Mouse (Mus musculus) lung, adult 2 months (tissue): ENCODE data around the gene Gm10912. TPM values are rescaled to one million over a fixed set of nuclear protein-coding genes. Genes with fewer than 3 reads are reported as not detected.
A peak's percentile ranks its signal among the peaks of the same experiment; 100 is the strongest.
"Not testable (repeated sequence)": the region's sequence is repeated elsewhere in the genome, so short reads cannot be mapped to it uniquely, and the experiment has no call there.

Experiments
- DNase-seq: peaks from one replicate; pipeline ENCODE4 v3.0.0; 2022
- H3K4me1 ChIP-seq: fragments of 200-500 bp; 2 replicates; pipeline ENCODE4 v1.6.1; 2011; ENCODE audit warnings: low read length; ENCODE audit not compliant: control insufficient read depth, insufficient read depth
- H3K4me3 ChIP-seq: fragments of 200-500 bp; replicated peaks from 2 replicates; pipeline ENCODE3; 2011; ENCODE audit warnings: low read depth, mild to moderate bottlenecking, control low read depth, low read length; ENCODE audit errors: extremely low read depth
- CTCF ChIP-seq: fragments of 200-500 bp; IDR thresholded peaks from 2 replicates; pipeline ENCODE4 v1.5.1; 2011; ENCODE audit warnings: mild to moderate bottlenecking, low read length, control low read depth; ENCODE audit not compliant: insufficient read depth
- POLR2A ChIP-seq: fragments of 200-500 bp; IDR thresholded peaks from 2 replicates; pipeline ENCODE4 v1.6.1; 2011; ENCODE audit warnings: low read depth, mild to moderate bottlenecking, control low read depth, low read length, borderline replicate concordance; ENCODE audit errors: extremely low read depth
- WGBS: fragments of 180-500 bp; shearing (Covaris S2); methylation state at CpG from one replicate; pipeline ENCODE4 v1.1.7; 2018; 5-methylcytosine and 5-hydroxymethylcytosine counted together
- polyA plus RNA-seq: library from polyadenylated mRNA; depleted of rRNA; stranded (reverse); fragments of >200 nt; gene quantifications from 2 replicates; pipeline ENCODE4 v1.2.3, GENCODE M21; 2012

Gene Gm10912
- polyA plus RNA-seq, 1 experiment, result 0.11 TPM

DNA sequence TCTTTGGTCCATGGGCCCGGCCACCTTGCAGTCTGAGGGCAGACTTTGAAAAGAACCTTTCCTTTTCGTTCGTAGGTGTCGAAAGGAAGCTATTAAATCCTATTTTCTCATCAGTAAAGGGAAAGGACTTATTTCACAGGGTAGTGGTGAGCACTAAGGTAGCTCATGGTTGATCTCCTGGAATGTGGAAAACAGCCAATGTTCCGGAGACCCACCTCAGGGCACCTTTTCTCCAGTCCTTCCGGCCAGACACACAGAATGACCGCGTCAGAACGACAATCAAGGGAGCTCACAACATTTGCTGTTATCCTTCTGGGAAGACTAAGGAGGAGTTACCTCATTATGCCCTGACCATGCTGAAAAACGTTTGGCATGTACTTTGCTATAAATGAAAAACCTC lies 30.6 kb downstream of the Gm10912 start:
- H3K4me1 ChIP-seq, result no peaks in the 10 kb centered on the region
- 44% methylated on average over 10 of the region's 10 CpGs for WGBS

GRCm38 (mm10) chr2:104096796-104097195 lies 31.2 kb downstream of the Gm10912 start:
- 91% methylated on average over 1 of the region's 1 CpGs for WGBS
- DNase-seq, H3K4me1 ChIP-seq, H3K4me3 ChIP-seq: not testable (repeated sequence)

More for the DNA sequence above, 30.6 kb downstream of the Gm10912 start:
- TF ChIP-seq CTCF (no peak), POLR2A (no peak)
- DNase-seq, result no peak
- H3K4me3 ChIP-seq, result peak overlapping the region; percentile 61

GRCm38 (mm10) chr2:104097396-104097795 lies 31.8 kb downstream of the Gm10912 start:
- 93% methylated on average over 4 of the region's 4 CpGs for WGBS
- H3K4me1 ChIP-seq, H3K4me3 ChIP-seq, DNase-seq: not testable (repeated sequence)

GRCm38 (mm10) chr2:104098529-104099230 lies 33.1 kb downstream of the Gm10912 start:
- 16% methylated on average over 3 of the region's 3 CpGs for WGBS
- Histone ChIP-seq H3K4me3 (no peak overlapping the region), H3K4me1 (no peaks in the 10 kb centered on the region)
- no peak for DNase-seq
- TF ChIP-seq CTCF, result no peak
- no peak for TF ChIP-seq POLR2A

DNA sequence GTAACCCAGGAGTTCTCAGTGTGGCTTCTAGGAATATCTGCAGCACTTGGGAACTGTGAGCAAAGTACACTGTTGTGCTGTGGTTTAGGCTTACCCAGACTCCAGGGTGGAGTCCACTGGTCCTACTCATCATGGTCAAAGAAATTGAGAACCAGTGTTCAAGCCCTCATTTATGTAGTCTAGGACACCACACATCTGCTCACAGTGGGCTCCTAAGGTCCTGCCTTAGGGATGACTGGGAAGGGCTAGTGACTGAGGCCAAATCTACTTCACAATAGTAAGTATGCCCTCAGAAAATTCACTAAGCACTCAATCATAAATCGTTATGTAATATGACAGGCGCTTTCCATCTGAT lies 33.6 kb downstream of the Gm10912 start:
- WGBS, result 85% methylated on average over 2 of the region's 2 CpGs
- TF ChIP-seq POLR2A (no peak), CTCF (no peak)
- no peak for DNase-seq
- Histone ChIP-seq H3K4me3 (no peak overlapping the region), H3K4me1 (no peaks in the 10 kb centered on the region)

- no peak for TF ChIP-seq POLR2A
- TF ChIP-seq CTCF, result no peak
- 77% methylated on average over 1 of the region's 1 CpGs for WGBS
- DNase-seq, result no peak
Measured at GRCm38 (mm10) chr2:104099946-104100345, 34.3 kb downstream of the Gm10912 start.

GRCm38 (mm10) chr2:104104800-104105199 lies 39.2 kb downstream of the Gm10912 start:
- Histone ChIP-seq H3K4me1 (no peaks in the 10 kb centered on the region), H3K4me3 (no peak overlapping the region)
- no peak for DNase-seq
- TF ChIP-seq POLR2A (no peak), CTCF (no peak)
- 87% methylated on average over 6 of the region's 6 CpGs for WGBS

More at GRCm38 (mm10) chr2:104099946-104100345, 34.3 kb downstream of the Gm10912 start:
- Histone ChIP-seq H3K4me1 (no peaks in the 10 kb centered on the region), H3K4me3 (no peak overlapping the region)

DNA sequence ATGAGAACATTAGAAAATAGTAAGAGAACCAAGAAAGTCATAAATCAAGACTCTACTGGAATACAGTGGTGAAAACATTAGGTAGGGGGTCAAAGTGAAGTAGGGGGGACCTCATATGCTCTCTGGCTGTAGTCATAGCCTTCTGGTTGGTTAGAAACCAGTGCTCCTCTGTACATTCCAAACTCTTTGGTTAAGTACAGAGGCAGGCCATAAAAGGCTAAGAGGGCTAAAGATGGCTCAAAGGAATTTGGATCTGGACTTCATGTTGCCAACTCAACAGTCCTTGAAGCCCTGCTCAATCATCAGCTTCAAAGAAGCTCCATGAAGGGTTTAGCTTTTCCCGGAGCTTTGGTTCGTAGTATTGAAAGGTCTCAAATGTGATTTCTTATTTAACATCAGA lies 43.4 kb downstream of the Gm10912 start:
- H3K4me1 ChIP-seq, DNase-seq, H3K4me3 ChIP-seq: not testable (repeated sequence)
- 71% methylated on average over 2 of the region's 2 CpGs for WGBS

DNA sequence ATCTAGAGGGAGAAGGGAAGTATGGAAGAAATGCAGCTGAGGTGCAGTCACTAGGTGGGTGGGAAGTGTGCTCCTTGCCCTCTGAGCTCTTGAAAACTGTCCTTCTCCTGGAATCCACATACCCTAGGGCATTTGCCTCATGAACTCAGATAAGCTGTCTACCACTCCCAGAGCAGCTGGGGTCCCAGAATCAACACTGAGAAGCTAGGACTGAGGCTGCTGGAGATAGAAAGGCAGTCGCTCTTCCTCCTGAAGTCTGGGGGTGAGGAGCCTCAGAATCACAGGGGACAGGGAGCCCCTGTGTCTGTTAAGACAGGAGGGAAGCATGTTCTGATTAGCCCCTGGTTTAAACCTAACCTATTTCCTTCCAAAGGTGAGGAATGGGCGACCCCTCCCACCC lies 43.9 kb downstream of the Gm10912 start:
- H3K4me1 ChIP-seq, result no peaks in the 10 kb centered on the region
- TF ChIP-seq POLR2A, result no peak
- TF ChIP-seq CTCF, result no peak
- H3K4me3 ChIP-seq, result no peak overlapping the region
- no peak for DNase-seq
- 63% methylated on average over 2 of the region's 2 CpGs for WGBS

GRCm38 (mm10) chr2:104110031-104110430 lies 44.4 kb downstream of the Gm10912 start:
- DNase-seq, result no peak
- H3K4me1 ChIP-seq, result no peaks in the 10 kb centered on the region
- 62% methylated on average over 4 of the region's 4 CpGs for WGBS
- no peak overlapping the region for H3K4me3 ChIP-seq
- TF ChIP-seq CTCF (no peak), POLR2A (no peak)

DNA sequence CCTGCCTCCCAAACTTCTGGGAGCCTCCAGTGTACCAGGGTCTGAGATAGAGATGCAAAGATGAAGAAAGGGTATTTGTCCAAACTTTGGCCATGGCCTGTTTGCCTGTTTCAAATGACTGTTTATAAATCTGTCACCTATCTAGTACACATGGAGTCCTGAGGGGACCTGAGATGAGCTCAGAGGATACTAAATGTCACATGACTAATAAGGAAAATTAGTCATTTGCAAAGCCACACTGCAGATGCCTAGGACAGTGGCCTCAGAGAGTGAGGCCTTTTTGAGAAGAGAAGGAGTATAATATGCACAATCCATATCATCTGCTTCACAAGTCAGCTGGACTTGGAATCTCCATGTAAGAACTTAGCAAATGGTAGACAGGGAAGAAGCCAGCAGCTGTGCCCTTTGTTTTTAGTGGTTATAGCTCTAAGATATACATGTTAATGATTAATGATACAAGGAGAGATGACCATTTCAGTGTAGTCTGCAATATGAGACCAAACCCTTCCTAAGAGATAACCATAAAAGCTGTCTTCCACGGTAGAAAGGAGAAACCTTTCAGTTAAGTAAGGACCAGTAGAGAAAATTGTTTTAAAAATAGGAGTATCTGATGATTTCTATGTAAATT lies 45.7 kb downstream of the Gm10912 start:
- H3K4me3 ChIP-seq, DNase-seq, H3K4me1 ChIP-seq: not testable (repeated sequence)
- no CpG with 5 or more reads among the region's 1 CpGs for WGBS

- not testable (repeated sequence) for DNase-seq, H3K4me3 ChIP-seq, H3K4me1 ChIP-seq
Measured at GRCm38 (mm10) chr2:104113563-104113962, 47.9 kb downstream of the Gm10912 start.
